Mouse (Mus musculus): ENCODE results near the gene Man2b1.

- TF ChIP-seq CTCF (IDR thresholded peaks at IDR 0.05; ENCODE audit: extremely low read depth, insufficient read depth, low read length) (no peak), POLR2A (IDR thresholded peaks at IDR 0.05; ENCODE audit: extremely low read depth, insufficient read depth, low read length) (no peak)
Observed at GRCm38 (mm10) chr8:85057367-85057766, 25.7 kb upstream of the Man2b1 start.
